Comparison of ENCODE assay signal across 29 mouse cellular contexts in the genomic region with DNA sequence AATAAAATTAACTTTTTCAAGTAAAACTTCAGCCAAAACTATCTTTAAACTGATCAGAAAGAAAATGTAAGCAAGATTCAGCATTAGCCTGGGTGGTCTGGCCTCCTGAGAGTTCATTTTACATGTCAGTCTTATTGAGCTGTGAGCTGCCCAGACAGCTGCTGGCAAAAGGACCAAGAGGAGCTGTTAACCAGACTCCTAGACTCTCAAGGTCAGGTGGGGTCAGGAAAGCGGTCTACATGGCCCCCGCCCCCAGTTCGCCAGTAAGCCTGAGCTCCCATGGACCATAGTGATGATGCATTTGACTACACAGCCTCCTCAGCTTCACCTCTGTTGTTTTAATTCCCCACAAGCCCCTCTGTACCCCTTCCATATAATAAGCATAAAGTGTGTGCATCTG. TPM values are rescaled to one million over a fixed set of nuclear protein-coding genes. Genes with fewer than 3 reads are reported as not detected.
DNase-seq lines count a peak whose midpoint lies in the region; ATAC-seq and TF ChIP-seq lines count a peak whose summit lies in the region.
"Had no signal": no experiment of that assay in that cellular context is flagged by ENCODE, and none has a peak within 500 bp of the region (broad histone marks: within the 10 kb centered on the region; RNA-seq: fewer than 3 reads in every experiment).

No protein-coding gene starts in this region.

- intact Hi-C loops in heart, adult 2 months (cut with DNase I) = no loop called here

- 72% methylated on average over 3 of the region's 3 CpGs for WGBS in heart, adult 2 months
- WGBS in embryonic facial prominence, embryonic 10.5 days = 42% methylated on average over 3 of the region's 3 CpGs
- 20% methylated on average over 3 of the region's 3 CpGs for WGBS in limb, embryonic 13.5 days
- WGBS in intestine, embryonic 16.5 days = 57% methylated on average over 3 of the region's 3 CpGs

- DNase-seq in heart, adult 11 months = peak; percentile 82
- DNase-seq in heart, adult 2 months = no peak
- peak; percentile 56 for DNase-seq in embryo, embryonic 10 days (ENCODE audit: low spot score)
- DNase-seq in embryonic facial prominence, embryonic 10.5 days (ENCODE audit: low spot score) = peak; percentile 62
- no peak for DNase-seq in retina, postnatal 1 day
- DNase-seq: adrenal gland, adult 8-10 months; cerebellum, adult 11 months; cerebellum, adult 9-10 months; cerebellum, postnatal 36 days; heart, postnatal 36 days; kidney, adult 8-10 months; kidney, postnatal 10 days; layer of hippocampus, postnatal 36 days; left cerebral cortex, postnatal 4 days; lung, adult 18-20 months; thymus, adult 2 months; thymus, postnatal 36 days had no signal

- no peak for TF ChIP-seq POLR2A in heart, adult 2 months (IDR thresholded peaks at IDR 0.05; ENCODE audit: insufficient read depth, low read depth, low read length)

- no peaks in the 10 kb centered on the region for H3K9me3 ChIP-seq in embryonic facial prominence, embryonic 10.5 days
- no peaks in the 10 kb centered on the region for H3K9me3 ChIP-seq in limb, embryonic 13.5 days
- H3K9me3 ChIP-seq in intestine, embryonic 16.5 days (ENCODE audit: control insufficient read depth, low read length) = no peaks in the 10 kb centered on the region
- H3K9me3 ChIP-seq: embryonic facial prominence, embryonic 13.5 days; G1E; liver, embryonic 12.5 days had no signal

- H3K36me3 ChIP-seq in heart, adult 2 months (ENCODE audit: control insufficient read depth, insufficient read depth, low read length) = no peaks in the 10 kb centered on the region
- no peaks in the 10 kb centered on the region for H3K36me3 ChIP-seq in embryonic facial prominence, embryonic 10.5 days (replicated peaks)
- H3K36me3 ChIP-seq in limb, embryonic 13.5 days = no peaks in the 10 kb centered on the region
- no peaks in the 10 kb centered on the region for H3K36me3 ChIP-seq in intestine, embryonic 16.5 days (ENCODE audit: control insufficient read depth, insufficient read depth, low read length)
- H3K36me3 ChIP-seq: embryonic facial prominence, embryonic 13.5 days; G1E; liver, embryonic 12.5 days had no signal

- ATAC-seq in limb, embryonic 13.5 days (ENCODE audit: low FRiP score, low read depth) = peak; percentile 33; the same call in 1 of the 2 replicates
- no peak for ATAC-seq in intestine, embryonic 16.5 days
- ATAC-seq: forebrain, embryonic 16.5 days; liver, embryonic 12.5 days; lung, postnatal 0 days; midbrain, embryonic 16.5 days had no signal

- H3K4me1 ChIP-seq in heart, adult 2 months (ENCODE audit: control insufficient read depth, insufficient read depth, low read length) = peaks cover 4% of the 10 kb centered on the region
- peaks cover 28% of the 10 kb centered on the region for H3K4me1 ChIP-seq in embryonic facial prominence, embryonic 10.5 days
- H3K4me1 ChIP-seq in limb, embryonic 13.5 days = peaks cover 35% of the 10 kb centered on the region
- H3K4me1 ChIP-seq in intestine, embryonic 16.5 days (ENCODE audit: control insufficient read depth, insufficient read depth, low read length) = peaks cover 5% of the 10 kb centered on the region; the same call in 1 of the 2 replicates

- no peaks in the 10 kb centered on the region for H3K27me3 ChIP-seq in heart, adult 2 months (ENCODE audit: control insufficient read depth, insufficient read depth, low read length)
- H3K27me3 ChIP-seq in embryonic facial prominence, embryonic 10.5 days (replicated peaks; ENCODE audit: low read depth, poor library complexity, severe bottlenecking) = no peaks in the 10 kb centered on the region
- H3K27me3 ChIP-seq in limb, embryonic 13.5 days = no peaks in the 10 kb centered on the region
- H3K27me3 ChIP-seq in intestine, embryonic 16.5 days (replicated peaks; ENCODE audit: control insufficient read depth, insufficient read depth, low read length) = no peaks in the 10 kb centered on the region
- H3K27me3 ChIP-seq: embryonic facial prominence, embryonic 13.5 days had no signal

- no peak overlapping the region for H3K27ac ChIP-seq in heart, adult 2 months
- H3K27ac ChIP-seq in embryonic facial prominence, embryonic 10.5 days (replicated peaks) = no peak overlapping the region
- no peak overlapping the region for H3K27ac ChIP-seq in limb, embryonic 13.5 days
- no peak overlapping the region for H3K27ac ChIP-seq in intestine, embryonic 16.5 days (ENCODE audit: low read length)
- H3K27ac ChIP-seq: embryonic facial prominence, embryonic 13.5 days; hindbrain, embryonic 14.5 days; liver, embryonic 12.5 days; macrophage had no signal

- TF ChIP-seq EP300 in heart, adult 2 months (IDR thresholded peaks at IDR 0.05; ENCODE audit: insufficient read depth, low read depth, low read length) = no peak

- H3K9ac ChIP-seq in heart, adult 2 months (ENCODE audit: low read depth, low read length) = no peak overlapping the region
- H3K9ac ChIP-seq in limb, embryonic 13.5 days = no peak overlapping the region
- H3K9ac ChIP-seq in intestine, embryonic 16.5 days (ENCODE audit: low read depth, low read length) = no peak overlapping the region
- H3K9ac ChIP-seq: embryonic facial prominence, embryonic 13.5 days; hindbrain, embryonic 14.5 days; liver, embryonic 12.5 days had no signal

- no peaks in the 10 kb centered on the region for H3K79me2 ChIP-seq in heart, adult 2 months (replicated peaks; ENCODE audit: control insufficient read depth, insufficient read depth, low read length)

- H3K4me2 ChIP-seq in limb, embryonic 13.5 days (replicated peaks) = no peak overlapping the region
- no peak overlapping the region for H3K4me2 ChIP-seq in intestine, embryonic 16.5 days (ENCODE audit: low read depth, low read length)
- H3K4me2 ChIP-seq: embryonic facial prominence, embryonic 13.5 days; heart, embryonic 11.5 days; hindbrain, embryonic 14.5 days; liver, embryonic 12.5 days had no signal

- no peak for TF ChIP-seq CTCF in heart, adult 2 months (IDR thresholded peaks at IDR 0.05)

- H3K4me3 ChIP-seq in heart, adult 2 months = no peak overlapping the region
- no peak overlapping the region for H3K4me3 ChIP-seq in embryonic facial prominence, embryonic 10.5 days
- no peak overlapping the region for H3K4me3 ChIP-seq in limb, embryonic 13.5 days
- no peak overlapping the region for H3K4me3 ChIP-seq in intestine, embryonic 16.5 days (ENCODE audit: low read length)
- H3K4me3 ChIP-seq: embryonic facial prominence, embryonic 13.5 days; erythroblast, embryonic 14.5 days; liver, embryonic 12.5 days had no signal

RNA-seq across cellular contexts. Expression of a gene that starts 34.7 kb away (rescaled TPM):
- total RNA-seq in heart, adult 2 months (2021) = 10 to 100 TPM; 16.4 to 17.5 TPM
- 7.3 and 11.9 TPM in 2 replicates for polyA plus RNA-seq in heart, adult 2 months (2012; rRNA removed)
- polyA plus RNA-seq in embryonic facial prominence, embryonic 10.5 days (2016; fragmentation: Nextera tagmentation; extraction: Ambion mirVana) = 23.2 and 25.1 TPM in 2 replicates
- 19.7 and 22.6 TPM in 2 replicates for polyA plus RNA-seq in limb, embryonic 13.5 days (2015; fragmentation: Nextera tagmentation; extraction: Ambion mirVana)
- 22.8 and 23.9 TPM in 2 replicates for polyA plus RNA-seq in intestine, embryonic 16.5 days (2015; fragmentation: Nextera tagmentation; extraction: Ambion mirVana)

RNA-seq across cellular contexts. Expression of a gene that starts 34.9 kb away (rescaled TPM):
- total RNA-seq in heart, adult 2 months (2021) = 10 to 100 TPM; 51.5 to 55.3 TPM
- 22.2 and 39.7 TPM in 2 replicates for polyA plus RNA-seq in heart, adult 2 months (2012; rRNA removed)
- polyA plus RNA-seq in embryonic facial prominence, embryonic 10.5 days (2016; fragmentation: Nextera tagmentation; extraction: Ambion mirVana) = 128 and 138 TPM in 2 replicates
- 130 and 133 TPM in 2 replicates for polyA plus RNA-seq in limb, embryonic 13.5 days (2015; fragmentation: Nextera tagmentation; extraction: Ambion mirVana)
- 147 and 149 TPM in 2 replicates for polyA plus RNA-seq in intestine, embryonic 16.5 days (2015; fragmentation: Nextera tagmentation; extraction: Ambion mirVana)

Comparison
In these comparisons a context has a peak if more than half of its experiments do, and no peak if none do; other contexts are left out.
1. DNase-seq: peak in heart, adult 11 months (single experiment), embryo, embryonic 10 days (single experiment) and embryonic facial prominence, embryonic 10.5 days (single experiment); none in heart, adult 2 months (0 of 2) and retina, postnatal 1 day (single experiment).